Mouse (Mus musculus): Measurements from ENCODE around the gene Ssty1. TPM values are rescaled to one million over a fixed set of nuclear protein-coding genes. Genes with fewer than 3 reads are reported as not detected.
"Not testable (repeated sequence)": the region's sequence is repeated elsewhere in the genome, so short reads cannot be mapped to it uniquely, and the experiment has no call there.

The Ssty1 gene
- not detected in 2 replicates for total RNA-seq (2014; fragmentation: Nextera tagmentation)
- total RNA-seq (2017), result not detected in 2 replicates

- ATAC-seq (replicated peaks; ENCODE audit: poor library complexity, severe bottlenecking), result not testable (repeated sequence)
Observed at GRCm38 (mm10) chrY:18088816-18089215, at the start of gene Ssty1. Ssty1 (plus strand) TSS chrY:18089116.

GRCm38 (mm10) chrY:18061712-18062111, 27.2 kb upstream of the Ssty1 start, which contains the start of gene Gm21764:
Gm21764 (minus strand) TSS chrY:18061812.
- not testable (repeated sequence) for ATAC-seq (replicated peaks; ENCODE audit: poor library complexity, severe bottlenecking)

Other genes starting within 250 kb of the Ssty1 start
- gene Gm21904, start 242.8 kb upstream of the Ssty1 start, total RNA-seq (2014; fragmentation: Nextera tagmentation), result not detected in 2 replicates
- not detected in 2 replicates for gene Gm21904, start 242.8 kb upstream of the Ssty1 start, total RNA-seq (2017)
- gene Gm20772, start 214.4 kb upstream of the Ssty1 start, total RNA-seq (2014; fragmentation: Nextera tagmentation), result not detected in 2 replicates
- not detected in 2 replicates for gene Gm20772, start 214.4 kb upstream of the Ssty1 start, total RNA-seq (2017)
- not detected in 2 replicates for gene Gm20831, start 214.4 kb upstream of the Ssty1 start, total RNA-seq (2014; fragmentation: Nextera tagmentation)
- gene Gm20831, start 214.4 kb upstream of the Ssty1 start, total RNA-seq (2017), result not detected in 2 replicates
- gene Srsy, start 151.8 kb upstream of the Ssty1 start, total RNA-seq (2014; fragmentation: Nextera tagmentation), result not detected in 2 replicates
- gene Srsy, start 151.8 kb upstream of the Ssty1 start, total RNA-seq (2017), result not detected in 2 replicates
- not detected in 2 replicates for gene Gm21764, start 27.3 kb upstream of the Ssty1 start, total RNA-seq (2014; fragmentation: Nextera tagmentation)
- gene Gm21764, start 27.3 kb upstream of the Ssty1 start, total RNA-seq (2017), result not detected in 2 replicates